Mouse (Mus musculus): ENCODE measurements around the gene Rab25.

DNA sequence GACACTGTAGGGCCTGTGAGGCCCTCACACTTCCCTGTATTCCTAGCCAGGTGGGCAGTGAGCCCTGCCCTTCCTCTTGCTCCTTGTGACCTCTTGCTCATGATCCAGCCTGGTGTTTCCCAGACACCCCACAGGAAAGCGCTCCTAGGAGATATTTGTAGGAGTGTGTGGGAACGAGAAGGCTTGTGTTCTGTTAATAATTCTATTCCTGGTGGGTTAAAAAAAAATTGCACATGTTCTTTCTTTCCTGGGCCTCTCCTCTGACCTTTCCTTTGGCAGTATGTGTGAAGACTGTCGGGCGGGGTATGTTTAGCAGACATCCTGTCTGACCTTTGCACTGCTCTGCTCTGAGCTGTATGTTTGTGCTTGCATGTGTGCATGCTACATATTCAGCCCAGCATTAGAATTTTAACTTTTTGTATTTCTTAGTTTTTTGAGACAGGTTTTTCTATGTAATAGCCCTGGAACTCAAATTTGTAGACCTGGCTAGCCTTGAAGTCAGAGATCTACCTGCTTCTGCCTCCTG is 18.5 kb upstream of the Rab25 start:
- TF ChIP-seq POLR2A (IDR thresholded peaks at IDR 0.05; ENCODE audit: insufficient read depth, low read length): no peak
- TF ChIP-seq CTCF (IDR thresholded peaks at IDR 0.05; ENCODE audit: low read depth, low read length): no peak
- no peak for TF ChIP-seq EP300 (IDR thresholded peaks at IDR 0.05; ENCODE audit: insufficient read depth, low read depth, low read length)

All from ES-Bruce4 (cell line).